Mouse (Mus musculus): Measurements from ENCODE around the gene 2700049A03Rik. TPM values are rescaled to one million over a fixed set of nuclear protein-coding genes. Genes with fewer than 3 reads are reported as not detected.

Gene 2700049A03Rik
- polyA plus RNA-seq, 1 experiment = 2.4 TPM

- DNase-seq = peak; percentile 22
- Histone ChIP-seq H3K4me1 (ENCODE audit: control insufficient read depth, insufficient read depth, low read length) (no peaks in the 10 kb centered on the region), H3K27me3 (replicated peaks; ENCODE audit: control insufficient read depth, insufficient read depth, low read length) (no peaks in the 10 kb centered on the region), H3K27ac (ENCODE audit: insufficient read depth, low read depth, low read length) (no peak overlapping the region), H3K4me3 (ENCODE audit: insufficient read depth, low read depth, low read length) (no peak overlapping the region), H3K36me3 (ENCODE audit: control insufficient read depth, insufficient read depth, low read length) (no peaks in the 10 kb centered on the region)
- TF ChIP-seq CTCF (conservative IDR thresholded peaks at IDR 0.05; ENCODE audit: insufficient read depth, insufficient read length, low read depth, low read length) = no peak
- no peak for TF ChIP-seq POLR2A (IDR thresholded peaks at IDR 0.05; ENCODE audit: low read depth, low read length)
- 73% methylated on average over 9 of the region's 9 CpGs for WGBS
These were observed 80.5 kb downstream of the 2700049A03Rik start for GRCm38 (mm10) chr12:71217191-71217590.

DNA sequence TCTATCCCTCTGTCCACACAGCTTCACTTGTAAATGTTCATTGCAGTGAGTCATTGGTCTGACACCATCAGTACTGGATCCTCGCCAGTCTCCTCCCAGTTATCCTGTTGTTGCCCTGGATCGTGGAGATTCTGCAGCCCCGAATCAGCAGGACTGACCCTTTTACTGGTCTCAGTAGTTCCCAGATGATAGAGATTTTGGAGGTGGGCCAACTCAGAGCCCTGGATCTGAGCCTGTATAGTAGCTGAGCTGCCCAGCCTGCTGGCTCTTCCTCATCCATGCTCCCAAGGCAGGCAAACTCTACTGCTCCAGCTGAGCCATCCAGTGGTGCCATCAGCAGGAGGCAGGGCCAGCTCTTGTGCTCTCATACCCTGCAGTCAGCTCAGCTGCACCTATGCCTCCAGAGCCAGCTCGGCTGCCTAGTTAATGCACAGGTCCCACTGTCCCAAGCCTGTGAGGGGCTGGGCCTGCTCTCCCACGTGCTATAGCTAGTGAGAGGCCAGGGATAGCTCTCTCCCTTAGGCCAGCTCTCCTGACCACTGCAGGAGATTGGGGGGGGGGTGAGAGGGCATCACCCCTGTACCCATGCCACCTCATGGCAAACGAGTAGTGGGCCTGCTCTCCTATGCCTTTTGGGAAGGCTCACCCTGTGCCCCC lies 81.3 kb downstream of the 2700049A03Rik start:
- TF ChIP-seq CTCF (conservative IDR thresholded peaks at IDR 0.05; ENCODE audit: insufficient read depth, insufficient read length, low read depth, low read length) (no peak), POLR2A (IDR thresholded peaks at IDR 0.05; ENCODE audit: low read depth, low read length) (no peak)
- no peak overlapping the region for H3K27ac ChIP-seq (ENCODE audit: insufficient read depth, low read depth, low read length)
- 68% methylated on average over 6 of the region's 6 CpGs for WGBS
- no peak overlapping the region for H3K4me3 ChIP-seq (ENCODE audit: insufficient read depth, low read depth, low read length)
- H3K4me1 ChIP-seq (ENCODE audit: control insufficient read depth, insufficient read depth, low read length) = no peaks in the 10 kb centered on the region
- DNase-seq = peak; percentile 9
- H3K36me3 ChIP-seq (ENCODE audit: control insufficient read depth, insufficient read depth, low read length) = no peaks in the 10 kb centered on the region
- no peaks in the 10 kb centered on the region for H3K27me3 ChIP-seq (replicated peaks; ENCODE audit: control insufficient read depth, insufficient read depth, low read length)

DNA sequence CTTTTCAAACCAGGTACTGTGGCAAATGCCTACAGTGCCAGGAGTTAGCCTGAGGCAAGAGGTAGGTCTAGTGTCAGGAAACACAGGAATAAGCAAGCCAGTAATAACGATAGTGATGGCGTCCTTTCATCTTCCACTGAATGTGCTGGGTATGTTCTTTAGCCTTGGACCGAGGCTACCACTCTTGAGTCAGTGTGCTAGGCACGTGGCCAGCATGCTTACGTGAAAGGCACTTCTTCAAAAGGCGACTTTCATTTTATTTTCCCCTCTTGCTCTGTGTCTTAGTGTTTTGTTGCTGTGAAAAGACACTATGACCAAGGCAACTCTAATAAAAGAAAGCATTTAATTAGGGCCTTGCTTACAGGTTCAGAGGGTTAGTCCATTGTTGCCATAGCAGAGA lies 86.1 kb downstream of the 2700049A03Rik start:
- Histone ChIP-seq H3K36me3 (ENCODE audit: control insufficient read depth, insufficient read depth, low read length) (no peaks in the 10 kb centered on the region), H3K27me3 (replicated peaks; ENCODE audit: control insufficient read depth, insufficient read depth, low read length) (no peaks in the 10 kb centered on the region), H3K27ac (ENCODE audit: insufficient read depth, low read depth, low read length) (no peak overlapping the region), H3K4me3 (ENCODE audit: insufficient read depth, low read depth, low read length) (no peak overlapping the region), H3K4me1 (ENCODE audit: control insufficient read depth, insufficient read depth, low read length) (no peaks in the 10 kb centered on the region)
- WGBS = 95% methylated on average over 6 of the region's 6 CpGs
- TF ChIP-seq CTCF (conservative IDR thresholded peaks at IDR 0.05; ENCODE audit: insufficient read depth, insufficient read length, low read depth, low read length) = no peak
- no peak for TF ChIP-seq POLR2A (IDR thresholded peaks at IDR 0.05; ENCODE audit: low read depth, low read length)
- no peak for DNase-seq

GRCm38 (mm10) chr12:71227769-71228168 lies 91.1 kb downstream of the 2700049A03Rik start:
- H3K36me3 ChIP-seq (ENCODE audit: control insufficient read depth, insufficient read depth, low read length) = no peaks in the 10 kb centered on the region; the same call in 1 of the 2 replicates
- no peaks in the 10 kb centered on the region for H3K27me3 ChIP-seq (replicated peaks; ENCODE audit: control insufficient read depth, insufficient read depth, low read length)
- no peak overlapping the region for H3K27ac ChIP-seq (ENCODE audit: insufficient read depth, low read depth, low read length)
- no peaks in the 10 kb centered on the region for H3K4me1 ChIP-seq (ENCODE audit: control insufficient read depth, insufficient read depth, low read length)
- DNase-seq = no peak
- 72% methylated on average over 4 of the region's 4 CpGs for WGBS
- TF ChIP-seq POLR2A (IDR thresholded peaks at IDR 0.05; ENCODE audit: low read depth, low read length) (no peak), CTCF (conservative IDR thresholded peaks at IDR 0.05; ENCODE audit: insufficient read depth, insufficient read length, low read depth, low read length) (no peak)
- H3K4me3 ChIP-seq (ENCODE audit: insufficient read depth, low read depth, low read length) = no peak overlapping the region

GRCm38 (mm10) chr12:71228925-71229649 lies 92.4 kb downstream of the 2700049A03Rik start:
- no peaks in the 10 kb centered on the region for H3K4me1 ChIP-seq (ENCODE audit: control insufficient read depth, insufficient read depth, low read length)
- 68% methylated on average over 10 of the region's 10 CpGs for WGBS
- no peak for DNase-seq
- H3K4me3 ChIP-seq (ENCODE audit: insufficient read depth, low read depth, low read length) = no peak overlapping the region
- H3K27ac ChIP-seq (ENCODE audit: insufficient read depth, low read depth, low read length) = no peak overlapping the region
- H3K36me3 ChIP-seq (ENCODE audit: control insufficient read depth, insufficient read depth, low read length) = no peaks in the 10 kb centered on the region; the same call in 1 of the 2 replicates
- TF ChIP-seq CTCF (conservative IDR thresholded peaks at IDR 0.05; ENCODE audit: insufficient read depth, insufficient read length, low read depth, low read length) (no peak), POLR2A (IDR thresholded peaks at IDR 0.05; ENCODE audit: low read depth, low read length) (no peak)
- H3K27me3 ChIP-seq (replicated peaks; ENCODE audit: control insufficient read depth, insufficient read depth, low read length) = no peaks in the 10 kb centered on the region

GRCm38 (mm10) chr12:71231561-71231960 lies 94.9 kb downstream of the 2700049A03Rik start:
- Histone ChIP-seq H3K4me3 (ENCODE audit: insufficient read depth, low read depth, low read length) (no peak overlapping the region), H3K27ac (ENCODE audit: insufficient read depth, low read depth, low read length) (no peak overlapping the region), H3K27me3 (replicated peaks; ENCODE audit: control insufficient read depth, insufficient read depth, low read length) (no peaks in the 10 kb centered on the region), H3K4me1 (ENCODE audit: control insufficient read depth, insufficient read depth, low read length) (no peaks in the 10 kb centered on the region), H3K36me3 (ENCODE audit: control insufficient read depth, insufficient read depth, low read length) (no peaks in the 10 kb centered on the region; the same call in 1 of the 2 replicates)
- no peak for DNase-seq
- TF ChIP-seq POLR2A (IDR thresholded peaks at IDR 0.05; ENCODE audit: low read depth, low read length) (no peak), CTCF (conservative IDR thresholded peaks at IDR 0.05; ENCODE audit: insufficient read depth, insufficient read length, low read depth, low read length) (no peak)
- 87% methylated on average over 9 of the region's 9 CpGs for WGBS

DNA sequence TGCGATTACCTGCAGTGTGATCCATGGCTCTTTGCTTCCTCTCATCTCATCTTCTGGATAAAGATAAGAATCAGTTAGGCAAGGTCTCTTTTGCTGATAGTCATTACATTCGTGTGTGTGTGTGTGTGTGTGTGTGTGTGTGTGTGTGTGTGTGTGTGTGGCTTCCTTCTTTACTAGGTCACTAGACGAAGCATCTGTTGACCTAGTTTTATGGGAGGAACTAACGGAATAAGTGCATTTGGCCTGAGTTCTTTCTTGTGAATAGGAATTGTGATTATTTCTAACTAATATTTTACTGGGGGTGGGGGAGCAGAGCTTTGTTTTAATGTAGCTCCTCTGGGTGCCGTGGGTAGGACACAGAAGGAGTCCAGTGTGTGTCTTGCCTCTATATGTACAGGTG lies 96.8 kb downstream of the 2700049A03Rik start:
- Histone ChIP-seq H3K27ac (ENCODE audit: insufficient read depth, low read depth, low read length) (no peak overlapping the region), H3K4me1 (ENCODE audit: control insufficient read depth, insufficient read depth, low read length) (no peaks in the 10 kb centered on the region), H3K27me3 (replicated peaks; ENCODE audit: control insufficient read depth, insufficient read depth, low read length) (no peaks in the 10 kb centered on the region), H3K36me3 (ENCODE audit: control insufficient read depth, insufficient read depth, low read length) (no peaks in the 10 kb centered on the region; the same call in 1 of the 2 replicates), H3K4me3 (ENCODE audit: insufficient read depth, low read depth, low read length) (no peak overlapping the region)
- no peak for TF ChIP-seq POLR2A (IDR thresholded peaks at IDR 0.05; ENCODE audit: low read depth, low read length)
- no peak for TF ChIP-seq CTCF (conservative IDR thresholded peaks at IDR 0.05; ENCODE audit: insufficient read depth, insufficient read length, low read depth, low read length)
- 75% methylated on average over 5 of the region's 5 CpGs for WGBS
- DNase-seq = no peak

Measured in kidney, adult 2 months (tissue).